In genomic region chr7:141467230-141468030, GRCm38 (mm10) we compare ENCODE assay signal across 7 mouse cellular contexts. TPM values are rescaled to one million over a fixed set of nuclear protein-coding genes. Genes with fewer than 3 reads are reported as not detected.
A peak's percentile ranks its signal among the peaks of the same experiment; 100 is the strongest.
DNase-seq lines count a peak whose midpoint lies in the region; ATAC-seq and TF ChIP-seq lines count a peak whose summit lies in the region.

Gene Cd151, plus strand, starts transcription at chr7:141467392.

- H3K4me2 ChIP-seq in intestine, embryonic 14.5 days (ENCODE audit: low read length): peak within 1 kb of the TSS; percentile 91

- peak; percentile 36; the same call in 1 of the 2 replicates for TF ChIP-seq POLR2A in cortical plate, adult 2 months (IDR thresholded peaks at IDR 0.05; ENCODE audit: extremely low read depth, insufficient read depth, low read length)
- TF ChIP-seq POLR2A in spleen, adult 2 months (IDR thresholded peaks at IDR 0.05; ENCODE audit: low read depth, low read length): no peak

- peak within 1 kb of the TSS; percentile 80 for H3K9ac ChIP-seq in intestine, embryonic 14.5 days (ENCODE audit: low read length)

- no peak for TF ChIP-seq CTCF in cortical plate, adult 2 months (IDR thresholded peaks at IDR 0.05; ENCODE audit: extremely low read depth, insufficient read depth, low read length)
- TF ChIP-seq CTCF in spleen, adult 2 months (IDR thresholded peaks at IDR 0.05; ENCODE audit: extremely low read depth, insufficient read depth, insufficient read length, insufficient replicate concordance): no peak

- ATAC-seq in intestine, embryonic 14.5 days (replicated peaks; ENCODE audit: low FRiP score, low TSS enrichment, low read depth): peak; percentile 75

- peaks cover 27% of the 10 kb centered on the region for H3K36me3 ChIP-seq in intestine, embryonic 14.5 days (ENCODE audit: control insufficient read depth, insufficient read depth, low read length)
- peaks cover 32% of the 10 kb centered on the region for H3K36me3 ChIP-seq in midbrain, embryonic 10.5 days
- H3K36me3 ChIP-seq in spleen, adult 2 months (ENCODE audit: control insufficient read depth, insufficient read depth, low read length): peaks cover 12% of the 10 kb centered on the region

- no peaks in the 10 kb centered on the region for H3K9me3 ChIP-seq in intestine, embryonic 14.5 days (ENCODE audit: control insufficient read depth, low read length)
- H3K9me3 ChIP-seq in midbrain, embryonic 10.5 days (replicated peaks): no peaks in the 10 kb centered on the region

- intact Hi-C loops in gastrocnemius, postnatal 36 days (cut with DNase I): no loop called here
- intact Hi-C loops in left cerebral cortex, postnatal 4 days (cut with DNase I): no loop called here

- peaks cover 7% of the 10 kb centered on the region for H3K4me1 ChIP-seq in cortical plate, adult 2 months (ENCODE audit: control insufficient read depth, insufficient read depth, low read length)
- H3K4me1 ChIP-seq in intestine, embryonic 14.5 days (replicated peaks; ENCODE audit: control insufficient read depth, insufficient read depth, low read length): peaks cover 34% of the 10 kb centered on the region
- peaks cover 58% of the 10 kb centered on the region for H3K4me1 ChIP-seq in midbrain, embryonic 10.5 days
- H3K4me1 ChIP-seq in spleen, adult 2 months (ENCODE audit: control insufficient read depth, insufficient read depth, insufficient read length): peaks cover 20% of the 10 kb centered on the region

- peak within 1 kb of the TSS; percentile 71 for H3K27ac ChIP-seq in cortical plate, adult 2 months (ENCODE audit: insufficient read depth, low read length)
- H3K27ac ChIP-seq in intestine, embryonic 14.5 days (ENCODE audit: low read depth): peak within 1 kb of the TSS; percentile 80
- H3K27ac ChIP-seq in midbrain, embryonic 10.5 days (replicated peaks): peak within 1 kb of the TSS; percentile 87
- peak within 1 kb of the TSS; percentile 65 for H3K27ac ChIP-seq in spleen, adult 2 months (ENCODE audit: insufficient read depth, low read length)

- peak; percentile 94 to 97 for DNase-seq in adrenal gland, adult (ENCODE audit: inconsistent age in 2 of 2, low spot score in 1 of 2)
- peak; percentile 86 to 88 for DNase-seq in gastrocnemius, postnatal 36 days
- DNase-seq in intestine, embryonic 14.5 days (ENCODE audit: low spot score): peak; percentile 93
- DNase-seq in left cerebral cortex, postnatal 4 days: peak; percentile 62
- DNase-seq in midbrain, embryonic 10.5 days (ENCODE audit: low spot score): peak; percentile 82
- DNase-seq in spleen, adult 2 months (ENCODE audit: low read depth in 1 of 2, low spot score in 2 of 2): peak; percentile 46 to 80

- H3K4me3 ChIP-seq in cortical plate, adult 2 months (ENCODE audit: insufficient read depth, low read length): peak within 1 kb of the TSS; percentile 62
- peak within 1 kb of the TSS; percentile 75 for H3K4me3 ChIP-seq in intestine, embryonic 14.5 days (ENCODE audit: low read depth, low read length)
- H3K4me3 ChIP-seq in midbrain, embryonic 10.5 days: peak within 1 kb of the TSS; percentile 73
- peak within 1 kb of the TSS; percentile 92 for H3K4me3 ChIP-seq in spleen, adult 2 months (ENCODE audit: extremely low read depth, insufficient read depth, insufficient read length)

- H3K27me3 ChIP-seq in intestine, embryonic 14.5 days (replicated peaks; ENCODE audit: control insufficient read depth, insufficient read depth, low read length): peaks cover 34% of the 10 kb centered on the region
- H3K27me3 ChIP-seq in midbrain, embryonic 10.5 days (ENCODE audit: low read depth, poor library complexity, severe bottlenecking): peaks cover 48% of the 10 kb centered on the region
- no peaks in the 10 kb centered on the region; the same call in none of the 2 replicates for H3K27me3 ChIP-seq in spleen, adult 2 months (ENCODE audit: control insufficient read depth, insufficient read depth, low read length)

- under 1% methylated on average over 52 of the region's 52 CpGs for WGBS in intestine, embryonic 14.5 days
- 1% methylated on average over 52 of the region's 52 CpGs for WGBS in midbrain, embryonic 10.5 days
- WGBS in spleen, adult 2 months: under 1% methylated on average over 52 of the region's 52 CpGs

RNA-seq across cellular contexts. Expression of gene Cd151, which starts in this region (rescaled TPM):
- 63.5 and 66.0 TPM in 2 replicates for polyA plus RNA-seq in cortical plate, adult 2 months (2012; rRNA removed)
- total RNA-seq in gastrocnemius, postnatal 36 days (2021): 10 to 100 TPM; 65.6 to 83.2 TPM
- polyA plus RNA-seq in intestine, embryonic 14.5 days (2014; fragmentation: Nextera tagmentation; extraction: Ambion mirVana): 73.4 and 73.5 TPM in 2 replicates
- 10 to 100 TPM; 46.7 to 50.6 TPM for total RNA-seq in left cerebral cortex, postnatal 4 days (2021)
- polyA plus RNA-seq in midbrain, embryonic 10.5 days (2016; fragmentation: Nextera tagmentation; extraction: Ambion mirVana): 17.3 and 17.6 TPM in 2 replicates
- polyA plus RNA-seq in spleen, adult 2 months (2012; rRNA removed): 89.5 and 114 TPM in 2 replicates

Comparison
In these comparisons a context has a peak if more than half of its experiments do, and no peak if none do; other contexts are left out.
1. Peak in every context shown above with its lines: DNase-seq, ATAC-seq, H3K4me3 ChIP-seq and H3K27ac ChIP-seq.